Mouse (Mus musculus): ENCODE measurements around the gene Pim3.

DNA sequence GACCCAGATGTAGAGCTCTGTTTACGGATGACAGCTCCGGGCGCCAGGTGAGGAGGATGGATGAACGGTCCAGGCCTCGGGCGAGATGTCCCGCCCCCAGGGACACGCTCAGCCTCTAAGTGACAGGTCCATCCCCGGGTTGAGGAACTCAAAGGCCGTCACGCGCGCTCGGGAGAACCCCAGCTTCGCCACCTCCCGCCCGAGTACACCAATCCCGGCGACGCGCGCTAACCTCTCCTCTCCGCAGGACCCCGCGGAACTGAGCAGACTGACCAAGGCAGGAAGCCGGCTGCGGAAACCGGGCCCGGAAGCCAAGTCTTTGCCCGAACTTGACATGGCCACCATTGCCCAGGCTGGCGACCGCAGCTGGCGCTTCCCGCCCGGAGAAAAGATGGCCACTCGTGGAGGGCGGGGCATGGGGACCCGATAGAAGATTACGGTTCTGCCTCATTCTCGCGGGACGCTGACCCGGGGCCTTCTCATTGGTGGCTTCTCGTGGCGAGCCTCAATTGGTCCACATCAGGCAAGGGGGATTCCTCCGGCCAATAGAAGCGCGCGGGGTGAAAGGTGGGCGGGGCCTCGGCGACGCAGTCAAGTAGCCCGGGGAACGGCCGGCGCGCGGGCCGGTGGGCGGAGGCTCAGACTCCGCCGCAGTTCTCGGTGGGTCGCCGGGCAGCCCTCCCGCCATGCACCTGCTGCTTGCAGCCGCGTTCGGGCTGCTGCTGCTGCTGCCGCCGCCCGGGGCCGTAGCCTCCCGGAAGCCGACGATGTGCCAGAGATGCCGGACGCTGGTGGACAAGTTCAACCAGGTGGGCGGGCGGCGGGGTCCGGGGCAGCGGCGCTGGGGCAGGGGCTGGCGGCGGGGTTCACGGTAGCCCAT, 42.7 kb upstream of the Pim3 start, which contains the start of the genes Alg12 and Creld2:
- TF ChIP-seq CTCF (IDR thresholded peaks at IDR 0.05; ENCODE audit: borderline replicate concordance, insufficient read depth, low read depth, low read length) (no peak), POLR2A (IDR thresholded peaks at IDR 0.05; ENCODE audit: borderline replicate concordance, insufficient read depth, low read length) (peak; percentile 69)

Data from cerebellum, adult 2 months (tissue).